Mouse (Mus musculus) forebrain, postnatal 0 days (tissue): ENCODE data around the gene Itpr1. TPM values are rescaled to one million over a fixed set of nuclear protein-coding genes. Genes with fewer than 3 reads are reported as not detected.
A peak's percentile ranks its signal among the peaks of the same experiment; 100 is the strongest.

Source experiments
- ATAC-seq: fragments of 200-750 bp; cut with Nextera tagmentation; 2 replicates; pipeline ENCODE4 v1.8.0; 2017; ENCODE audit warnings: mild to moderate bottlenecking, moderate library complexity
- DNase-seq: peaks from one replicate; pipeline ENCODE4 v3.0.0-alpha.2; 2015
- H3K27ac ChIP-seq: fragments of 300-500 bp; sonication (generic); 2 replicates; pipeline ENCODE4 v1.5.1; 2014; ENCODE audit warnings: low read depth, mild to moderate bottlenecking, antibody characterized with exemption, low read length, moderate library complexity, mixed read lengths
- H3K27me3 ChIP-seq: fragments of 300-500 bp; sonication (generic); 2 replicates; pipeline ENCODE4 v1.6.1; 2014; ENCODE audit warnings: mild to moderate bottlenecking, low read length, mixed read lengths; ENCODE audit not compliant: insufficient read depth
- H3K36me3 ChIP-seq: fragments of 300-500 bp; sonication (generic); 2 replicates; pipeline ENCODE4 v1.6.1; 2014; ENCODE audit warnings: mild to moderate bottlenecking, moderate library complexity; ENCODE audit not compliant: insufficient read depth
- H3K4me1 ChIP-seq: fragments of 300-500 bp; sonication (generic); 2 replicates; pipeline ENCODE4 v1.6.1; 2014; ENCODE audit warnings: antibody characterized with exemption; ENCODE audit not compliant: insufficient read depth
- H3K4me2 ChIP-seq: fragments of 300-500 bp; sonication (generic); 2 replicates; pipeline ENCODE4 v1.6.1; 2014; ENCODE audit warnings: low read depth, mild to moderate bottlenecking, moderate library complexity
- H3K4me3 ChIP-seq: fragments of 300-500 bp; sonication (generic); 2 replicates; pipeline ENCODE4 v1.5.1; 2014; ENCODE audit warnings: low read depth, low read length, mixed read lengths
- H3K9ac ChIP-seq: fragments of 300-500 bp; sonication (generic); 2 replicates; pipeline ENCODE4 v1.6.1; 2014; ENCODE audit warnings: mild to moderate bottlenecking
- H3K9me3 ChIP-seq: fragments of 300-500 bp; sonication (generic); 2 replicates; pipeline ENCODE4 v1.6.1; 2016; ENCODE audit warnings: low read length
- CTCF ChIP-seq: sonication (generic); IDR thresholded peaks from 2 replicates; pipeline ENCODE4 v1.5.1; 2016; ENCODE audit warnings: antibody characterized with exemption, control low read depth, low read depth
- WGBS: fragments of 180-500 bp; shearing (Covaris S2); extraction: QIAGEN DNeasy Blood & Tissue Kit; methylation state at CpG from one replicate; pipeline ENCODE4 v1.1.7; 2014; 5-methylcytosine and 5-hydroxymethylcytosine counted together
- polyA plus RNA-seq: library from polyadenylated mRNA; unstranded; fragments of >200 nt; fragmentation: Nextera tagmentation; extraction: Ambion mirVana; gene quantifications from 2 replicates; pipeline ENCODE4 v1.2.1, GENCODE M21; 2015
- total RNA-seq: library from RNA; depleted of rRNA; stranded (reverse); fragments of >200 nt; gene quantifications from 2 replicates; pipeline ENCODE4 v1.2.3, GENCODE M21; 2014

Gene Itpr1
- total and polyA plus RNA-seq, 2 experiments from 2014 or later: 5.5 to 39.6 TPM

DNA sequence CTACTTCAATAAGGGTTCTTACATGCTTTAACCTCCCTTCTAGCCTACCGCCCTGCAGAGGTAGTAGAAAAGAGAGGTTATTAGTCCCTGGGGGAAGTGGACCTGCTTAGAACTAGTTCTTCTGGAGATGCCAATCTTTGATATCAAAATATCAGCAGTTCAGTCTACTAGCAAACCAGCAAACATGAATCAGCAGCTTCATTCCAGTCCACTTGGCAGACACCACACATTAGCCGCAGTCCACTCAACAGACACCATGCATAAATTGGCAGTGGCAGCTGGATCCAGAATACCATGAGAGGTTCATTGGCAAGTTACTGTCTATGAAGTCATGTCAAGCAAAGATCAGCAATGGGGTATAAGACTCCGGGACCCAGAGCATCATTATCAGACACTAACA, 71.8 kb downstream of the Itpr1 start:
- H3K36me3 ChIP-seq: no peaks in the 10 kb centered on the region
- 92% methylated on average over 3 of the region's 3 CpGs for WGBS
- no peak overlapping the region for H3K9ac ChIP-seq
- DNase-seq (no peak), ATAC-seq (no peak)
- no peak overlapping the region for H3K4me3 ChIP-seq
- 0 out of 2 replicates have a peak, but pooled peaks cover 3% of the 10 kb centered on the region for H3K4me1 ChIP-seq
- H3K27ac ChIP-seq: no peak overlapping the region
- no peak for TF ChIP-seq CTCF
- no peak overlapping the region for H3K4me2 ChIP-seq
- no peaks in the 10 kb centered on the region for H3K9me3 ChIP-seq
- no peaks in the 10 kb centered on the region for H3K27me3 ChIP-seq

DNA sequence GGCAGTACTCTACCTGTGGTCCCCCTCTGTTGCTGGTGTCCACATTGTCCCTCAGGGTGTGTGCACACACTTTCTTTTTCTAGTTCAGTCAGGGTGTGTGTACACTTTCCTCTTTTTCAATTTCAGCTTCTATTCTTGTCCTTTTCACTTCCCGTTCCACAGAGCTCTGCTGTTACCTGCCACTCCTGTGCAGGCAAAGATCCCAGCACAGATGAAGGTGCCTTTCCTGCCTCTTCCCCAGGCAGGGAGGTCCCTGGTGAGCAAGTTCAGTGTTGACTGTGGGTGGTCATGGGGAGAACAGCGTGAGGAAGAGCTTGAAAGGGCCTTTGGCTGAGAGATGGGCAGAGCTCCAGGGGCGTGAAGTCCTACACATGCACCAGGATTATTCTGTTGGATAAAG, 76.1 kb downstream of the Itpr1 start:
- Histone ChIP-seq H3K4me3 (no peak overlapping the region), H3K27me3 (no peaks in the 10 kb centered on the region), H3K4me1 (0 out of 2 replicates have a peak, but pooled peaks cover 3% of the 10 kb centered on the region), H3K36me3 (no peaks in the 10 kb centered on the region), H3K4me2 (no peak overlapping the region), H3K9ac (no peak overlapping the region), H3K9me3 (no peaks in the 10 kb centered on the region), H3K27ac (no peak overlapping the region)
- TF ChIP-seq CTCF: no peak
- no peak for ATAC-seq
- DNase-seq: no peak
- WGBS: 71% methylated on average over 3 of the region's 3 CpGs

DNA sequence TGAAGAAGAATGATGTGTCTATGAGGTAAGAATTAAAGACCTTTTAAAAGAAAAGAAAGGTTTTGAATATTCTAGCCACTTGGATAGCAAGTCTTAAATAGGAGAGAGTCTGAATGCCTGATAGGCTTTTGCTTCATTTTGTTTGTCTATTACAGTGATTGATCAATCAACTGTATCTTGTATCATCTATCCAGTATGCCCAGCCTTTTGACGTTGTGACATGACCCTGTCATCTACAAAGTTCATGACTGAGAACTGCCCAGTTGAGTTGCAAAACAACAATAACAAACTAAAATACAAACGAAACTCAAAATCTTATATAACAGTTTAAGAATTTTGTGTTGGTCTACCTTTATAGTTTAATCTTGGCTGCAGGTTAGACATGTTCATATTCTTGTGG, 78.1 kb downstream of the Itpr1 start:
- Histone ChIP-seq H3K4me3 (no peak overlapping the region), H3K9me3 (no peaks in the 10 kb centered on the region), H3K36me3 (no peaks in the 10 kb centered on the region), H3K27ac (no peak overlapping the region), H3K9ac (no peak overlapping the region), H3K4me1 (0 out of 2 replicates have a peak, but pooled peaks cover 3% of the 10 kb centered on the region), H3K4me2 (no peak overlapping the region), H3K27me3 (no peaks in the 10 kb centered on the region)
- WGBS: 93% methylated on average over 2 of the region's 2 CpGs
- no peak for DNase-seq
- no peak for ATAC-seq
- TF ChIP-seq CTCF: no peak

DNA sequence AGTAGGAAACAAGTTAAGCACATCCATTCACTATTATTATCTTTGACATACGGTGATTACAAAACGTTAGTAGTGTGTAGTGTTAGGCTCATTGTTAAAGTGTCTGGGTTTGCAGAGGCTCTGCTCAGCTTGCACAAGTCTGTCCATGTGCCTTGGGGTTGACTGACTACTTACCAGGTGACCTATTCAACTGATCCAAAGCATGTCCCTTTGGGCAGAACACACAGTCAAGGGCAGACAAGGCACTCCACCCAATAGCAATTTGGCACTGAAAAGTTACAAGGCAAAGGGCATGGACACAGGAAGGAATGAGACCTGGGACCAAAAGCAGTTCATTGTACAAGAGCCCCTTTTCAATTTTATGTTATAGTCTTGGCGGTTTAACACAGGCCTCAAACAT, 78.7 kb downstream of the Itpr1 start:
- no peak for ATAC-seq
- H3K27ac ChIP-seq: no peak overlapping the region
- DNase-seq: no peak
- H3K27me3 ChIP-seq: no peaks in the 10 kb centered on the region
- no peak overlapping the region for H3K4me2 ChIP-seq
- no peak overlapping the region for H3K9ac ChIP-seq
- TF ChIP-seq CTCF: no peak
- no peaks in the 10 kb centered on the region for H3K36me3 ChIP-seq
- 0 out of 2 replicates have a peak, but pooled peaks cover 3% of the 10 kb centered on the region for H3K4me1 ChIP-seq
- H3K9me3 ChIP-seq: no peaks in the 10 kb centered on the region
- no peak overlapping the region for H3K4me3 ChIP-seq
- 89% methylated on average over 3 of the region's 3 CpGs for WGBS

DNA sequence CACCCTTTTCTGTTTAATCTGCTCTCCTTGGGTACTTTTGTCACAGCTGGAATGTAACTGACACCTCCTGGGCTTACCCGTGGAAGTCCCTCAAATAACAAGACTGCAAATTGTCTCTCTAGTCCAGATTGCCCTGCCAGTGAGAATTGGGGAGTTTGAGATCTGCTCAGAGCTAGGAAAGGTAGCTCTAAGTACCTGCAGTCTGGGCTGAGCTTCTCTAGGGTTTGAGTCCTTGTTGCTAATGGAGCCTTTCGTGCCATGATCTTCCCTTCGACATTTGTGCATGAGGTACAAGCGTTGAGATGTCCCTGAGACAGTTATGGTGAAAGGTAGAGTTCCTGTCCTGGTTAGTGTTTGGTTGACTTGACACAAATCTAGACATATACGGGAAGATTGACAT, 89.0 kb downstream of the Itpr1 start:
- TF ChIP-seq CTCF: no peak
- no peak overlapping the region for H3K4me3 ChIP-seq
- no peaks in the 10 kb centered on the region for H3K4me1 ChIP-seq
- no peak overlapping the region for H3K4me2 ChIP-seq
- H3K27ac ChIP-seq: no peak overlapping the region
- H3K9me3 ChIP-seq: no peaks in the 10 kb centered on the region
- no peaks in the 10 kb centered on the region for H3K27me3 ChIP-seq
- ATAC-seq (no peak), DNase-seq (no peak)
- H3K9ac ChIP-seq: no peak overlapping the region
- 80% methylated on average over 5 of the region's 5 CpGs for WGBS
- no peaks in the 10 kb centered on the region for H3K36me3 ChIP-seq

DNA sequence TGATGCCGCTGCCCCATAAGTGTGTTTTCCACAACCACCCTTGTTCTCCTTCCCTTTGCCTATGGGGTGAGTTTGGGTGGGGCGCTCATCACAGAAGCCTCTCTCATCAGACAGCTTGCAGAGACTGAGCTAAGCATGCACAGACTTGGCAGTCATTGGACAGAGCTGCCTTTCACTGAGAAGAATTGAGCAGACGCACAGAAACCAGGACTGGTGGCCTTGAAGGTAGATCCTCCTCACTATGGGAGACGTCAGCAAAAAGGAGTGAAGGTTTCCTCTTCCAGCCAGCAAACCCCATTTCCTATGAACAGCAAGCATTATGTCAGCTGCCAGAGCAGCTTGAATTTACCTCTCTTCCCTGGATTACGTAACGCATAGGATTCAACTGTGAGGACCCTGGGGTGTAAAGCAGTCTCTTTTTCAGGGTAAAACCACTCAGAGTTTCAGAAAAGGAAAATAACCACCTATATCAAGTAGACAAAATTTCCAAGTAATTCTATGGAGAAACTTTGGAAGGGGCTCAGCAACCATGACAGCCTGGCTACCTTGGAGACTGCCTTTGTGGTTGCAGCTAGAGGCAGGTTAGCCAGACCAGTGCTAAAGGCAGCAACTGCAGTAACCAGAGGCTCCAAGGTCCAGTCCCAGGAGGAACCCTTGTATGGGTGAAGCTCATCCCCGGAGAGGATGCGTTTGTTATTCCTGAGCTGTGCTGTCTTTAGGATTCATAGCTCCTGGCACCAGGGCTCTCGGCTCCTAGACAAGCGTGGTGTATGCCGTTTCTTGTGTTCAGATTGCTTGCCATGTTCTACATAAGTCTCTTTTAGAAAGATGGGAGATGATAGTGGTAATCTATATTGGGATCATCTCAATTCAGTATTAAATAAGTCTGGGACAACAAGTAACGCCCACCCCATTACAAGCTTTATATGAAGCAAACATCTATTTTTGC, 91.0 kb downstream of the Itpr1 start:
- TF ChIP-seq CTCF: no peak
- peak; percentile 39 for DNase-seq
- no peak overlapping the region for H3K4me3 ChIP-seq
- ATAC-seq: peak; percentile 42
- no peaks in the 10 kb centered on the region for H3K4me1 ChIP-seq
- no peaks in the 10 kb centered on the region for H3K36me3 ChIP-seq
- no peaks in the 10 kb centered on the region for H3K27me3 ChIP-seq
- no peak overlapping the region for H3K9ac ChIP-seq
- WGBS: 78% methylated on average over 12 of the region's 12 CpGs
- H3K9me3 ChIP-seq: no peaks in the 10 kb centered on the region
- no peak overlapping the region for H3K27ac ChIP-seq
- no peak overlapping the region for H3K4me2 ChIP-seq

DNA sequence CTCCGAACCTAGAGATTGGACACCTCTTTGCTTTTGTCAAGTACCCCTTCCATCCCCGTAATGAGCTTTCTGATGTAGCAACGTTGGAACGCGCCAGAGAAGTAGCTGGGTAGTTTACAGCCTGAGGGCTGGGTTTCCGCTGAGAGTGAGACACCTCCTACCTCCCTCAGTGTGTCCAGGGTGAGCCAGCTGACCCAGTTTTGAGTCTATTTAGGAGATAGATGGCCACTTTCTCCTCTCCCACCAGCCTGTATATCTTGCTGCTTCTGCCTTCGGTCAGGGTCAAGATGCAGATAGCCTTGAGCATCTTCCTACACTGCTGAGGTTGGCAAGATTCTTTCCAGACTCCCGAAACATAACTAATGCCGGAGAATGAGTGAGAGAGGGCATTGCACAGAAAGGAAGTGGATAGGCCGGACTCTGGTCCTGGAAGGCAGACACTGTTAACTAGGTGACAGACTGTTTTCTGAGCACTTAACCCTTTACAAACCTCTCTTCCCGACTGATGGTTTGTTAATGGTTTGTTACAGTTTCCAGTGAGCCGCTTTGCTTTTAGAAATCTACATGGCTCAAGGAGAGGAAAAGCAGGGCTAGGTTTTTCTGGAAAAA, 92.4 kb downstream of the Itpr1 start:
- no peak for TF ChIP-seq CTCF
- Histone ChIP-seq H3K9ac (no peak overlapping the region), H3K9me3 (no peaks in the 10 kb centered on the region), H3K27me3 (no peaks in the 10 kb centered on the region), H3K27ac (0 out of 2 replicates have a peak overlapping the region, but pooled peaks have one; percentile 21), H3K4me2 (no peak overlapping the region), H3K36me3 (no peaks in the 10 kb centered on the region), H3K4me3 (no peak overlapping the region), H3K4me1 (0 out of 2 replicates have a peak, but pooled peaks cover 4% of the 10 kb centered on the region)
- 69% methylated on average over 12 of the region's 12 CpGs for WGBS
- DNase-seq (no peak), ATAC-seq (no peak)
